Comparison of ENCODE assay signal across 26 mouse cellular contexts in genomic region chr8:114929597-114929996, GRCm38 (mm10).
DNase-seq lines count a peak whose midpoint lies in the region; ATAC-seq lines count a peak whose summit lies in the region.
"Had no signal": no experiment of that assay in that cellular context is flagged by ENCODE, and none has a peak within 500 bp of the region (broad histone marks: within the 10 kb centered on the region; RNA-seq: fewer than 3 reads in every experiment).

No protein-coding gene starts in this region.

- no peaks in the 10 kb centered on the region for H3K36me3 ChIP-seq in kidney, embryonic 14.5 days (ENCODE audit: control insufficient read depth, insufficient read depth, low read length)
- H3K36me3 ChIP-seq in kidney, embryonic 15.5 days: no peaks in the 10 kb centered on the region
- H3K36me3 ChIP-seq in intestine, embryonic 16.5 days (ENCODE audit: control insufficient read depth, insufficient read depth, low read length): no peaks in the 10 kb centered on the region
- H3K36me3 ChIP-seq: forebrain, embryonic 10.5 days; G1E; heart, embryonic 15.5 days had no signal

- H3K9ac ChIP-seq in kidney, embryonic 14.5 days (ENCODE audit: low read depth, low read length): no peak overlapping the region
- H3K9ac ChIP-seq in kidney, embryonic 15.5 days: no peak overlapping the region
- H3K9ac ChIP-seq in intestine, embryonic 16.5 days (ENCODE audit: low read depth, low read length): no peak overlapping the region
- H3K9ac ChIP-seq: forebrain, embryonic 13.5 days; heart, embryonic 15.5 days; hindbrain, embryonic 14.5 days had no signal

- no peak overlapping the region for H3K27ac ChIP-seq in kidney, embryonic 14.5 days (ENCODE audit: low read depth, low read length)
- no peak overlapping the region for H3K27ac ChIP-seq in kidney, embryonic 15.5 days
- no peak overlapping the region for H3K27ac ChIP-seq in intestine, embryonic 16.5 days (ENCODE audit: low read length)
- H3K27ac ChIP-seq: forebrain, embryonic 13.5 days; heart, embryonic 15.5 days; hindbrain, embryonic 14.5 days had no signal

- no peak overlapping the region for H3K4me2 ChIP-seq in kidney, embryonic 14.5 days (replicated peaks; ENCODE audit: low read depth, low read length)
- no peak overlapping the region for H3K4me2 ChIP-seq in kidney, embryonic 15.5 days
- H3K4me2 ChIP-seq in intestine, embryonic 16.5 days (ENCODE audit: low read depth, low read length): no peak overlapping the region
- H3K4me2 ChIP-seq: forebrain, embryonic 13.5 days; heart, embryonic 11.5 days; heart, embryonic 15.5 days; hindbrain, embryonic 14.5 days had no signal

- H3K4me3 ChIP-seq in kidney, embryonic 14.5 days (ENCODE audit: low read length): no peak overlapping the region
- no peak overlapping the region for H3K4me3 ChIP-seq in kidney, embryonic 15.5 days (replicated peaks)
- H3K4me3 ChIP-seq in intestine, embryonic 16.5 days (ENCODE audit: low read length): no peak overlapping the region
- H3K4me3 ChIP-seq: forebrain, embryonic 10.5 days; forebrain, embryonic 13.5 days; heart, embryonic 15.5 days had no signal

- DNase-seq in CD4-positive helper T cell, adult 2 months (ENCODE audit: low read depth, low spot score): peak; percentile 35
- DNase-seq in yolk sac, embryonic 10.5 days (ENCODE audit: low spot score): peak; percentile 44
- no peak for DNase-seq in cerebellum, adult 9-10 months
- no peak for DNase-seq in adrenal gland, postnatal 14 days
- DNase-seq: adrenal gland, postnatal 10 days; cerebellum, adult 11 months; cerebellum, adult 2 months; cerebellum, postnatal 10 days; cerebellum, postnatal 36 days; embryo, embryonic 11 days; gastrocnemius, postnatal 14 days; heart, adult 11 months; heart, postnatal 10 days; heart, postnatal 36 days had no signal

- 80% methylated on average over 4 of the region's 4 CpGs for WGBS in kidney, embryonic 14.5 days
- WGBS in kidney, embryonic 15.5 days: 91% methylated on average over 4 of the region's 4 CpGs
- 71% methylated on average over 4 of the region's 4 CpGs for WGBS in intestine, embryonic 16.5 days

- H3K9me3 ChIP-seq in kidney, embryonic 14.5 days (ENCODE audit: control insufficient read depth, low read length): no peaks in the 10 kb centered on the region
- H3K9me3 ChIP-seq in kidney, embryonic 15.5 days (replicated peaks): no peaks in the 10 kb centered on the region
- no peaks in the 10 kb centered on the region for H3K9me3 ChIP-seq in intestine, embryonic 16.5 days (ENCODE audit: control insufficient read depth, low read length)
- H3K9me3 ChIP-seq: forebrain, embryonic 10.5 days; forebrain, embryonic 13.5 days; heart, embryonic 15.5 days had no signal

- H3K4me1 ChIP-seq in kidney, embryonic 14.5 days (ENCODE audit: control insufficient read depth, insufficient read depth, low read length): peaks cover 17% of the 10 kb centered on the region
- peaks cover 38% of the 10 kb centered on the region for H3K4me1 ChIP-seq in kidney, embryonic 15.5 days
- H3K4me1 ChIP-seq in intestine, embryonic 16.5 days (ENCODE audit: control insufficient read depth, insufficient read depth, low read length): peaks cover 14% of the 10 kb centered on the region

- ATAC-seq in kidney, embryonic 14.5 days (ENCODE audit: low FRiP score, low TSS enrichment): 0 out of 2 replicates have a peak, but pooled peaks have one; percentile 14
- no peak for ATAC-seq in kidney, embryonic 15.5 days (replicated peaks; ENCODE audit: low FRiP score)
- ATAC-seq in intestine, embryonic 16.5 days: peak; percentile 60
- ATAC-seq: forebrain, embryonic 13.5 days; forebrain, embryonic 16.5 days; Patski had no signal

- no peaks in the 10 kb centered on the region for H3K27me3 ChIP-seq in kidney, embryonic 14.5 days (ENCODE audit: control insufficient read depth, insufficient read depth, low read length)
- no peaks in the 10 kb centered on the region for H3K27me3 ChIP-seq in kidney, embryonic 15.5 days
- H3K27me3 ChIP-seq in intestine, embryonic 16.5 days (replicated peaks; ENCODE audit: control insufficient read depth, insufficient read depth, low read length): no peaks in the 10 kb centered on the region
- H3K27me3 ChIP-seq: CH12.LX; heart, embryonic 15.5 days; Patski had no signal

Comparison
In these comparisons a context has a peak if more than half of its experiments do, and no peak if none do; other contexts are left out.
1. DNase-seq: peak in CD4-positive helper T cell, adult 2 months (single experiment) and yolk sac, embryonic 10.5 days (single experiment); none in cerebellum, adult 9-10 months (single experiment) and adrenal gland, postnatal 14 days (single experiment).